Mouse (Mus musculus) skeletal muscle tissue, adult 2 months (tissue): ENCODE measurements around the gene Ccnjl.

Experiments
- DNase-seq: peaks from one replicate; pipeline ENCODE4 v3.0.0-alpha.2; 2012; ENCODE audit warnings: low read depth, low spot score

Ccnjl gene

GRCm38 (mm10) chr11:43568263-43568662 lies 39.7 kb downstream of the Ccnjl start:
- DNase-seq, result no peak

- DNase-seq, result no peak
Observed at GRCm38 (mm10) chr11:43569188-43569587, 40.6 kb downstream of the Ccnjl start.

- DNase-seq, result peak; percentile 26
Observed at GRCm38 (mm10) chr11:43569595-43569994, 41.0 kb downstream of the Ccnjl start.

GRCm38 (mm10) chr11:43575061-43575375 lies 46.4 kb downstream of the Ccnjl start:
- no peak for DNase-seq

GRCm38 (mm10) chr11:43575376-43576151 lies 47.0 kb downstream of the Ccnjl start:
- no peak for DNase-seq

GRCm38 (mm10) chr11:43577713-43578478 lies 49.3 kb downstream of the Ccnjl start:
- DNase-seq, result no peak

- no peak for DNase-seq
Observed at GRCm38 (mm10) chr11:43585211-43586005, 56.8 kb downstream of the Ccnjl start.

GRCm38 (mm10) chr11:43586324-43587090 lies 57.9 kb downstream of the Ccnjl start, which contains the start of gene 4933415A04Rik:
Gene 4933415A04Rik (plus strand): TSS chr11:43587040.
- no peak for DNase-seq

- DNase-seq, result no peak
Observed at GRCm38 (mm10) chr11:43589530-43590072, 61.0 kb downstream of the Ccnjl start.

- no peak for DNase-seq
Observed at GRCm38 (mm10) chr11:43601440-43601839, 72.9 kb downstream of the Ccnjl start, which contains the start of gene Fabp6. Gene Fabp6 (minus strand): TSS chr11:43601540.

GRCm38 (mm10) chr11:43604207-43604606 lies 75.6 kb downstream of the Ccnjl start:
- no peak for DNase-seq

GRCm38 (mm10) chr11:43604891-43605290 lies 76.3 kb downstream of the Ccnjl start:
- DNase-seq, result no peak

GRCm38 (mm10) chr11:43605859-43606258 lies 77.3 kb downstream of the Ccnjl start:
- DNase-seq, result no peak

- no peak for DNase-seq
Observed at GRCm38 (mm10) chr11:43608440-43608839, 79.9 kb downstream of the Ccnjl start.

- DNase-seq, result no peak
Observed at GRCm38 (mm10) chr11:43610006-43610661, 81.5 kb downstream of the Ccnjl start.

GRCm38 (mm10) chr11:43610662-43611033 lies 82.1 kb downstream of the Ccnjl start:
- DNase-seq, result no peak

GRCm38 (mm10) chr11:43612834-43613488 lies 84.4 kb downstream of the Ccnjl start:
- peak; percentile 44 for DNase-seq

- no peak for DNase-seq
Observed at GRCm38 (mm10) chr11:43617924-43618323, 89.3 kb downstream of the Ccnjl start.

GRCm38 (mm10) chr11:43618403-43618802 lies 89.8 kb downstream of the Ccnjl start:
- no peak for DNase-seq

GRCm38 (mm10) chr11:43621769-43622168 lies 93.2 kb downstream of the Ccnjl start:
- DNase-seq, result no peak
